Mouse (Mus musculus) adrenal gland, adult (tissue): ENCODE results near the gene Tmc4.
A peak's percentile ranks its signal among the peaks of the same experiment; 100 is the strongest.

Source experiments
- DNase-seq, 2 experiments: peaks; one replicate each; pipeline ENCODE4 v3.0.0; 2022 to 2023; ENCODE audit warnings: low spot score in 1 of 2; ENCODE audit not compliant: inconsistent age in 2 of 2

The Tmc4 gene

DNA sequence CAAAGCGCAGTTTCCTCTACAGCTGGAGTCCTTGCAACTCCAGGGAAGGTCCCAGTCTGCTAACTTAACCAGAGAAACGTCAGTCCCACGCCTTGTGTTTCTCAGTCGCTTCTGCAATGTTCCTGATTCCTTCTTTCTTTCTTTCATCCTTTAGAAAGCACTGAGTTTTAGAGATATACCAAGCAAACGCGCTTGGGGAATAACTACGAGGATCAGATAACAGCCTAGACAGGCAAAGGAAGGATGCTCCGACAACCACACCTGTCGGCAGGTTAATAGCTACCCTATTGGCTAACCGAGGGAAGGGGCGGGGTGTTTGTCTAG, 33.0 kb downstream of the Tmc4 start:
- no peak for DNase-seq

DNA sequence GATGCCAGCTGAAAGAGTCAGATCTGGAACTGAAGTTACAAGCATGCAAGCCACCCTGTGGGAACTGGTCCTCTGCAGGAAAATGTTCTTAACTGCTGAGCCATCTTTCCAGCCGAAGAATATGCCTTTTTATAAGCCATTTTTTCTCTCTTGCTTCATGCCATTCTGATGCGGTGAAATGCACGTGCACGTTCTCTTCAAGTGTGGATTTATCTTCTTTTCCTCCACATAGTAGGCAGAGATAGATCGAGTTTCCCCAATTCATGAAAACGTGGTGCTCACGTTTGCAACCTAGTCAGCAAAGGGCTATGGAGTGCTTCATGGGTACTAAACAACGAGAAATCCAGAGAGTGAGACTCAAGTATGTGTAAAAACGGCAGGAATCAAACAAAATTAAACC, 33.5 kb downstream of the Tmc4 start:
- no peak for DNase-seq

- no peak for DNase-seq
Measured at GRCm38 (mm10) chr7:3643412-3643811, 33.9 kb downstream of the Tmc4 start.

DNA sequence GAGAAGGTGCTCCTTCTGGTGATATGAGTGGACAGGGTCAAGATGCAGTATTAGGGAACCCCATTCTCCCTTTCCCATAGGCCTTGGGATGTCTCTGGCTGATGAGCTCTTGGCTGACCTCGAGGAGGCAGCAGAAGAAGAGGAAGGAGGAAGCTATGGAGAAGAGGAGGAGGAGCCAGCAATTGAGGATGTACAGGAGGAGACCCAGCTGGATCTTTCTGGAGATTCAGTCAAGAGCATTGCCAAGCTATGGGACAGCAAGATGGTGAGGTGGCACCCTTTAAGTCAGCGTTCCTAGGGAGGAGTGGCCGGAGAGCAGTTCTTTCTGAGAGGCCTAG, 46.9 kb downstream of the Tmc4 start:
- DNase-seq, result no peak

DNA sequence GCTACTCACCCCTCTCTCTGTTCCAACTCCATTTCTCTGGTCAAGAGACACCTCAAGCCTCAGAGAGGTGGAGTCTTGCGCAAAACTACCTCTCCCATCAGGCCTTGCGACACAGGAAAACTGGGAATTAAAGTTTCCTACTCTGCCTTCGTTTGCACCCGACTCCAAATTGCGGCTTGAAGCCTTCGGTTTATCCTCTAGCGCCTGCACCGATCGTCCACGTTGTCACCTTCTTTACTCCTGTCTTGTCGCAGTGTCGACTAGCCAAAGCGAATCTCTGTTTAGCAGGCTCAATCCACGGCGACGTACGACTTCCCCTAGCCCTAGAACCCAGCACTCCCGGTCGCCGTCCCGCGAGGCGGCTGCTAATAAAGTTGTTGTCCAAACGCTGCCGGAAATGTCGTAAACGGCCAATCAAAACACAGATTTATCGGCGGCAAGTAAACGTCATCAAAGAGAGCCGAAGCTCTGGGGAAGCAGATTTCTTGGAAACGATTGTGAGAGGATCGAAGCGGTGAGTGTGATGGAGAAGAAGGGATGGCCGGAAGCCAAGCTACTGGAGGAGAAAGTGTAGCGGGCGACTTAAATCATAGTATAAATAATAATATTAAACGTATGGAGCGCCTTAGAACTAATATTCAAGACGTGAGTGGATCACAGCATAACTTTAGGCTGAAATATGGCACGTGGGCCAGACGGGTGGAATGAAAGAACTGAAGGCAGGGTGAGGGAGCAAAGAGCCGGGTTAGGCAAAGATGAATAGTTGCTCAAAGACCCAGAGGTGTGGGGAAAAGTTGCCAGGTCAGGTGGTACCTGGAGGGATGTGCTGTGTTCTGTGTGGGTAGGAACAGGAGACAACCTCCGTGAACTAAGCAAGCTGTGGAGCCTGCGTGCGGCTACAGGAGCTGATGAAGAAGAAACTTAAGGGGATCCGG, 47.5 kb downstream of the Tmc4 start, which contains the start of the genes Tfpt and Prpf31:
Gene Tfpt, minus strand, starts transcription at position 387 of the 935 bp plus-strand sequence.
Gene Prpf31, plus strand, starts transcription at position 443 of the 935 bp plus-strand sequence.
- DNase-seq, result peak; percentile 94 to 99

GRCm38 (mm10) chr7:3629030-3629429, 48.3 kb downstream of the Tmc4 start:
- no peak for DNase-seq

- DNase-seq, result peak; percentile 90 to 94
Measured at GRCm38 (mm10) chr7:3617242-3617995, 59.9 kb downstream of the Tmc4 start, which contains the start of gene Ndufa3. TSS of gene Ndufa3 (plus strand) at chr7:3617373.

DNA sequence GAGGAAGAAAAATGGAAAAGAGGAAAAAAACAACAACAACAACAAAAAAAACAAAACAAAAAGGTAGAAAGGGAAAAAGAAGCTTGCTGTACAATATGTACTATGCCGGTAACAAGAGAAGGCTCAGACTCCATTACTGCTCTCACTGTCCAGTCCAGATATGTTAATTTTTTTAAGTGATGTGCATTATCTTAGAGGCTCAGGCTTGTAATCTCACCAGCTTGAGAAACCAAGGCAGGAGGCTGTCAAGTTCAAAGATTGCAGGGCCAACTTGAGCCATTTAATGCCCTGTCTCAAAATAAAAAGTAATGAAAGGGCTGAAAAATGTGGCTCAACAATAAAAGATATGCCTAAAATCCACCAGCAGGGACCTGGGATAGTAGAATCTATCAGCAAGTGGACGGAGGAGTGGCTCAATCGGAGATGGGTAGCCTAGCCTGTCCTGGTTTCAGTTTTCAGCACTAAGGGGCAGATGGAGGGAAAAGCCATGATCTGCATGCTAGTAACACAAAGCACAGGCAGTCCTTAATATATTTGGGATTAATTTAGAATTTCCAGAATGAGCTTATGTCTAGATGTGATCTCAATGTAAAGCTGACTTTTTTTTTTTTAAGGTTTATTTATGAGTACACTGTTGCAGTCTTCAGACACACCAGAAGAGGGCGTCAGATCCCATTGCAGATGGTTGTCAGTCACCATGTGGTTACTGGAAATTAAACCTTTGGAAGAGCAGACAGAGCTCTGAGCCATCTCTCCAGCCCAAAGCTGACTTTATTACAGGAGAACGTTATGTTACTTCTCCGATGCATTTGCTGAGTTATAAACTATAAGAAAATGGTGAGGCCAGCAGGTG, 60.7 kb downstream of the Tmc4 start:
- no peak for DNase-seq

GRCm38 (mm10) chr7:3616057-3616388, 61.3 kb downstream of the Tmc4 start, which contains the start of gene Oscar:
TSS of gene Oscar (minus strand) at chr7:3616157.
- no peak for DNase-seq
